Mouse (Mus musculus) telencephalon, adult 2 months (tissue): ENCODE results near the gene Plekha4.
A peak's percentile ranks its signal among the peaks of the same experiment; 100 is the strongest.

ENCODE experiments used
- DNase-seq: peaks from one replicate; pipeline ENCODE4 v3.0.0-alpha.2; 2011; ENCODE audit warnings: low read depth, low spot score

Plekha4 gene

GRCm38 (mm10) chr7:45568601-45569473, 42.7 kb downstream of the Plekha4 start:
- DNase-seq = no peak

- no peak for DNase-seq
These were observed 44.1 kb downstream of the Plekha4 start, which contains the start of gene Bcat2 for GRCm38 (mm10) chr7:45570103-45570741. Gene Bcat2, plus strand, starts transcription at chr7:45570153.

GRCm38 (mm10) chr7:45571966-45572365, 45.8 kb downstream of the Plekha4 start:
- no peak for DNase-seq

GRCm38 (mm10) chr7:45573954-45574353, 47.8 kb downstream of the Plekha4 start:
- DNase-seq = no peak

- no peak for DNase-seq
These were observed 48.6 kb downstream of the Plekha4 start for GRCm38 (mm10) chr7:45574472-45575379.

GRCm38 (mm10) chr7:45585923-45586322, 59.8 kb downstream of the Plekha4 start:
- DNase-seq = no peak

GRCm38 (mm10) chr7:45587631-45588592, 61.8 kb downstream of the Plekha4 start:
- no peak for DNase-seq

GRCm38 (mm10) chr7:45589173-45589572, 63.0 kb downstream of the Plekha4 start:
- peak; percentile 100 for DNase-seq

- DNase-seq = no peak
These were observed 63.8 kb downstream of the Plekha4 start for GRCm38 (mm10) chr7:45589898-45590297.

GRCm38 (mm10) chr7:45590874-45591273, 64.7 kb downstream of the Plekha4 start:
- no peak for DNase-seq

DNA sequence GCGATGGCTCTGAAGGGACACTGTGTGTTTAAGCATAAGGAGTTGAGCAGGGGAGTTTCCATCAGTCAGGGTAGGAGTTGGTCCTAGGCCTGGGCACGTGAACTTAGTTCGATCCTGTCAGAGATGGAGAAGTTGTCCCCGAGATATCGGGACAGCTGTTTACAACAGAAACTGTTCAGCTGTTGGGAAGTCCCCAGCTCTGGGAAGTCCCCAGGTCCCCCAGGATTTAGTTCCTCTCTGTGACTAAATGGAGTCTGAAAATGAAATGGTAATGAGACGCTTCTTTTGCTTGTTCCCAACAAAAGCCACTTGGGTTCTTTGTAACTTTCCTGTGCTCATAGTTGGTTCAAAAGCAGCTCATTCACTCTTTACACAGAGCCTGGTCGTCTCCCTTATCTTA, 65.8 kb downstream of the Plekha4 start:
- no peak for DNase-seq

GRCm38 (mm10) chr7:45593118-45593815, 67.1 kb downstream of the Plekha4 start:
- no peak for DNase-seq

- DNase-seq = no peak
These were observed 69.0 kb downstream of the Plekha4 start for GRCm38 (mm10) chr7:45595176-45595575.

- no peak for DNase-seq
These were observed 70.0 kb downstream of the Plekha4 start for GRCm38 (mm10) chr7:45596107-45596506.

DNA sequence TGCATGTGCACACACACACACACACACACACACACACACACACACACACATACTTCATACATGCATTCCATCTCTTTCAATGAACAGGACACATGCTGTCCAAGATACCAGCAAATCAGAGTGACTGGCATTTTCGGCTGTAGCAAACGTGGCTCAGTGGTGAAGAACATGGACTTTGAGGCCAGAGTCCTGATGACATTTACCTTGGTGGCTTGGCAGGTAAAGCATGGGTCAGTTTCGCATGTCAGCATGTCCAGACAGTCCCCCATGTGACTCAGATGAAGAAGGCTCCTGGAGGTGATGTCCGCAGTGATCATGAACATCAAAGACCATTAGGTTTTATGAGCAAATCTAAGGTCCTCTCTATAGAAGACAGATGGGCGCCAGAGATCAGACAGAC, 70.9 kb downstream of the Plekha4 start:
- no peak for DNase-seq

GRCm38 (mm10) chr7:45597527-45597926, 71.4 kb downstream of the Plekha4 start:
- no peak for DNase-seq

DNA sequence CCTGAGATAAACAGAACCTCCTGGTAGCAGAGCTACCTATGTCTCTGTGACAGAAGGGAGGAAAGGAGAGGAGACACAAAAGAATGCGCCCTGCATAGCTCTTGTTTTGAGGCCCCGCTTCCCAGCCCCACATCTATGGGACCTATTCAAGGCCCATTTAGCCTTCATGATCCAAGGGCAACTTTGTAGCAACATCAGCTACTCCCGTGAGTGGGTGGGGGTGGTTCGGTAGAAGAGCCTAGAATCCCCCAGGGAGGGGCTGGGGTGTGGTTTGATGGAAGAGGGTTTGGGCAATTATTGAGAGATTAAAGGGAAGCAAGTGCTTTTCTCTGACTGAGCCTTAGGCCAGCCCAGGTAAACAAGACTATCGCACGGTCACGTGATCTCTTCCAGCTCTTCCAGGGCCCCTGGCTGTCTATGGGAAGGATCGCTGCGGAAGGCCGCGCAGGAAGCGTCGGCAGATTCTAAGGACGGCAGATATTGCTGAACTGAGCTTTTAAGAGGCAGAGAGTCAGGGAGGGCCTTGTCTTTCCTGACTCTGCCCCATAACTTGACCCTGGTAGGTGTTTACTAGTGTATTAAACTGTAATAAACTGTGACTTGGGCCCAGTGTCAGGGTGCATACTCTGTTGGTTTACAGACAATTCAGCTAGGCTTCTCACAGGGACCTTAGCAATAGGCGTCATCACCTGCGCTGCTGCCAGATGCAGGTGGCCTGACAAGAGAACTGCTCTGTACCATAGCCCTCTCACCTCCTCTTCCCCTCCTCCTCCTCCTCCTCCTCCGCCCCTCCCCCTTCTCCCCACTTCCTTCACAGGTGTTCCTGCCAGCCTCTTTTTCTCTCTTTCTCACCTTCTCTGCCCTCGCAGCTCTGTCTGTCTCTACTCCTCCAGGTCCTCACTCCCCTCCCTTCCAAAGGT, 73.1 kb downstream of the Plekha4 start:
- no peak for DNase-seq
